Mouse (Mus musculus) small intestine, adult 2 months (tissue): ENCODE results near the gene Ehd4.

ENCODE experiments used
- CTCF ChIP-seq: fragments of 200-500 bp; IDR thresholded peaks from 2 replicates; pipeline ENCODE4 v1.5.1; 2012; ENCODE audit warnings: low read depth, mild to moderate bottlenecking, control low read depth, inconsistent platforms, low read length, moderate library complexity, mixed read lengths; ENCODE audit not compliant: insufficient replicate concordance, insufficient read length; ENCODE audit errors: extremely low read depth
- POLR2A ChIP-seq: fragments of 200-500 bp; IDR thresholded peaks from 2 replicates; pipeline ENCODE4 v1.6.1; 2012; ENCODE audit warnings: low read depth, mild to moderate bottlenecking, control low read depth, inconsistent platforms, low read length, moderate library complexity

- TF ChIP-seq CTCF (no peak), POLR2A (no peak)
Observed at GRCm38 (mm10) chr2:120111172-120111571, 43.2 kb downstream of the Ehd4 start.
